Mouse (Mus musculus) embryonic facial prominence, embryonic 12.5 days (tissue): Measurements from ENCODE around the gene 1700037H04Rik. TPM values are rescaled to one million over a fixed set of nuclear protein-coding genes. Genes with fewer than 3 reads are reported as not detected.

ENCODE experiments used
- ATAC-seq: fragments of 200-750 bp; cut with Nextera tagmentation; 2 replicates; pipeline ENCODE4 v1.8.0; 2017; ENCODE audit not compliant: insufficient number of reproducible peaks, insufficient read depth, low FRiP score, low TSS enrichment
- H3K27ac ChIP-seq: fragments of 300-500 bp; sonication (generic); 2 replicates; pipeline ENCODE4 v1.5.1; 2016; ENCODE audit warnings: mild to moderate bottlenecking
- H3K27me3 ChIP-seq: fragments of 300-500 bp; sonication (generic); 2 replicates; pipeline ENCODE4 v1.6.1; 2016; ENCODE audit warnings: mild to moderate bottlenecking, moderate library complexity
- H3K36me3 ChIP-seq: fragments of 300-500 bp; sonication (generic); 2 replicates; pipeline ENCODE4 v1.6.1; 2016; ENCODE audit warnings: mild to moderate bottlenecking
- H3K4me1 ChIP-seq: fragments of 300-500 bp; sonication (generic); 2 replicates; pipeline ENCODE4 v1.6.1; 2016
- H3K4me2 ChIP-seq: fragments of 300-500 bp; sonication (generic); replicated peaks from 2 replicates; pipeline ENCODE4 v1.6.1; 2016; ENCODE audit warnings: mild to moderate bottlenecking, moderate library complexity
- H3K4me3 ChIP-seq: fragments of 300-500 bp; sonication (generic); 2 replicates; pipeline ENCODE4 v1.5.1; 2016; ENCODE audit warnings: mild to moderate bottlenecking
- H3K9ac ChIP-seq: fragments of 300-500 bp; sonication (generic); 2 replicates; pipeline ENCODE4 v1.6.1; 2016; ENCODE audit warnings: mild to moderate bottlenecking, moderate library complexity
- H3K9me3 ChIP-seq: fragments of 300-500 bp; sonication (generic); 2 replicates; pipeline ENCODE4 v1.6.1; 2016; ENCODE audit warnings: mild to moderate bottlenecking, moderate library complexity
- WGBS: fragments of 180-500 bp; shearing (Covaris S2); methylation state at CpG from one replicate; pipeline ENCODE4 v1.1.7; 2016; 5-methylcytosine and 5-hydroxymethylcytosine counted together
- polyA plus RNA-seq: library from polyadenylated mRNA; unstranded; fragments of >200 nt; fragmentation: Nextera tagmentation; extraction: Ambion mirVana; gene quantifications from 2 replicates; pipeline ENCODE4 v1.2.1, GENCODE M21; 2016

Gene 1700037H04Rik
- polyA plus RNA-seq, 1 experiment from 2014 or later: 74.1 TPM

GRCm38 (mm10) chr2:131160671-131161111, 810 bp upstream of the 1700037H04Rik start:
- H3K27ac ChIP-seq: peak overlapping the region; percentile 90
- peak overlapping the region; percentile 91 for H3K4me2 ChIP-seq
- peaks cover 30% of the 10 kb centered on the region for H3K4me1 ChIP-seq
- H3K9me3 ChIP-seq: no peaks in the 10 kb centered on the region
- H3K27me3 ChIP-seq: no peaks in the 10 kb centered on the region
- H3K9ac ChIP-seq: peak overlapping the region; percentile 73
- peak overlapping the region; percentile 78 for H3K4me3 ChIP-seq
- H3K36me3 ChIP-seq: no peaks in the 10 kb centered on the region
- no peak for ATAC-seq
- WGBS: under 1% methylated on average over 17 of the region's 17 CpGs

DNA sequence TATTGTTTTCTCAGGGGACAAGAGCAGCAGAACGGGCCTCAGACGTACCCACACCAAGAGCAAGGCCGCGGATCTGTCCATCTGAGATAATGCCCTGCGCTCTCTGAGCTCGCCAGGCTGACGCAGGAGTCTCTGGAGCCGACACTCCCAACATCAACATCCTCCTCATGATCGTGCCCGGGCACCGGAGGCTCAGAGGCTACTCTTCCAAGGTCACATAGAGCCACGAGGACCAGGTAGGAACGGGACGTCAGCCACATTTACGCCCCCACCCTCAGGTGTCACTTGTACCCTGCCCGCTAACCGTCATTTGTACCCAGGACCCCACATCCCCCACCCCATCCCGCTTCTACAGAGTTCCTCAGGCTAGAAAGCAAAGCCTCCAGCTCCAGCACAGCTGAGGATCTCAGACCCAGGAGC, 380 bp downstream of the 1700037H04Rik start:
- Histone ChIP-seq H3K36me3 (no peaks in the 10 kb centered on the region; the same call in 1 of the 2 replicates), H3K4me3 (peak overlapping the region; percentile 78), H3K27me3 (no peaks in the 10 kb centered on the region), H3K27ac (peak overlapping the region; percentile 80), H3K9me3 (no peaks in the 10 kb centered on the region), H3K4me1 (peaks cover 30% of the 10 kb centered on the region), H3K9ac (peak overlapping the region; percentile 77), H3K4me2 (peak overlapping the region; percentile 91)
- ATAC-seq: peak; percentile 50
- under 1% methylated on average over 18 of the region's 18 CpGs for WGBS

- no peak overlapping the region for H3K4me3 ChIP-seq
- peaks cover 24% of the 10 kb centered on the region for H3K4me1 ChIP-seq
- H3K4me2 ChIP-seq: no peak overlapping the region
- 87% methylated on average over 7 of the region's 7 CpGs for WGBS
- H3K9me3 ChIP-seq: no peaks in the 10 kb centered on the region
- peaks cover 10% of the 10 kb centered on the region for H3K36me3 ChIP-seq
- no peaks in the 10 kb centered on the region for H3K27me3 ChIP-seq
- H3K9ac ChIP-seq: no peak overlapping the region
- ATAC-seq: no peak
- H3K27ac ChIP-seq: no peak overlapping the region
Observed at GRCm38 (mm10) chr2:131156987-131157386, 2.9 kb downstream of the 1700037H04Rik start.

DNA sequence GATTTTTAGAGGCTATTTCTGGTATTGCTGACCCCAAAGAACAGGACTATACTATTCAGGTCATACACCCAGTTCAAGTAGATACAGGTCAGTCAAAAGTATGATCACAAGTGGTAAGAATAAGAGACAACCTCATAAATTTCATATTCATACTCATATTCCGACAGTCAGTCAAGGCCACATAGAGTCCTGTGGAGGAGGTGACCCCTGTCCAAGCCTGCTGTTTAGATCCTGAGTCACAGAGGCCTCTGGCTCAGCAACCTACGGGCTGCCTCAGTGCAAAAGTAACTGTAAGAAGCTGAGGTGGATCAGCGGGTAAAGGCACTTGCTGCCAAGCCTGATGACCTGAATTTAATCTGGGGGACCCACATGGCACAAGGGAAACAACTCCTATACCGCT, 5.8 kb downstream of the 1700037H04Rik start:
- H3K4me3 ChIP-seq: no peak overlapping the region
- H3K36me3 ChIP-seq: peaks cover 36% of the 10 kb centered on the region
- peaks cover 20% of the 10 kb centered on the region for H3K4me1 ChIP-seq
- H3K9ac ChIP-seq: no peak overlapping the region
- no peak overlapping the region for H3K27ac ChIP-seq
- H3K27me3 ChIP-seq: no peaks in the 10 kb centered on the region
- H3K9me3 ChIP-seq: no peaks in the 10 kb centered on the region
- no peak overlapping the region for H3K4me2 ChIP-seq
- 91% methylated on average over 4 of the region's 4 CpGs for WGBS
- ATAC-seq: no peak

- H3K9ac ChIP-seq: no peak overlapping the region
- ATAC-seq: no peak
- no peaks in the 10 kb centered on the region for H3K9me3 ChIP-seq
- no peak overlapping the region for H3K4me2 ChIP-seq
- H3K4me1 ChIP-seq: peaks cover 2% of the 10 kb centered on the region; the same call in 1 of the 2 replicates
- H3K36me3 ChIP-seq: peaks cover 54% of the 10 kb centered on the region
- H3K27me3 ChIP-seq: no peaks in the 10 kb centered on the region
- 90% methylated on average over 7 of the region's 7 CpGs for WGBS
- H3K4me3 ChIP-seq: no peak overlapping the region
- no peak overlapping the region for H3K27ac ChIP-seq
Observed at GRCm38 (mm10) chr2:131152166-131152730, 7.6 kb downstream of the 1700037H04Rik start.

GRCm38 (mm10) chr2:131149254-131149578, 10.7 kb downstream of the 1700037H04Rik start:
- H3K4me3 ChIP-seq: no peak overlapping the region
- H3K27ac ChIP-seq: no peak overlapping the region
- WGBS: 93% methylated on average over 3 of the region's 3 CpGs
- H3K4me2 ChIP-seq: no peak overlapping the region
- no peak for ATAC-seq
- H3K9me3 ChIP-seq: no peaks in the 10 kb centered on the region
- H3K27me3 ChIP-seq: no peaks in the 10 kb centered on the region
- H3K9ac ChIP-seq: no peak overlapping the region
- peaks cover 82% of the 10 kb centered on the region for H3K36me3 ChIP-seq
- no peaks in the 10 kb centered on the region for H3K4me1 ChIP-seq

- Histone ChIP-seq H3K36me3 (peaks cover 86% of the 10 kb centered on the region), H3K9me3 (no peaks in the 10 kb centered on the region), H3K27me3 (no peaks in the 10 kb centered on the region), H3K27ac (no peak overlapping the region), H3K9ac (no peak overlapping the region), H3K4me3 (no peak overlapping the region), H3K4me1 (no peaks in the 10 kb centered on the region), H3K4me2 (no peak overlapping the region)
- no peak for ATAC-seq
- WGBS: 84% methylated on average over 8 of the region's 8 CpGs
Observed at GRCm38 (mm10) chr2:131148353-131149253, 11.3 kb downstream of the 1700037H04Rik start.

DNA sequence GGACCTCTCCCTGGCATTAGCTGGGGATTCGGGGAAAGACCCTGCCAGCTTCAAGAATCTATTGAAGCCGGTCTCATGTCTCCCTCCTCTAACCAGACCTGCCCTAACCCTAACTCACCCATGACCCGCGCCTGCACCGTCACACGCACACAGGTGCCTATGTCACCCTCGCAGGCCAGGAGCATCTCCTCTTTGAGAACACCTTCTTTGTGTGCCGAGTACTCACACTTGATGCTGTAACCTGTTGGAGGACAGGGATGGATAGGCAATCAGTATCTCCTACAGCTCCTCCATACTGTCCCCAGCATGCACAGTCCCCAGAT, 12.9 kb downstream of the 1700037H04Rik start:
- Histone ChIP-seq H3K9ac (no peak overlapping the region), H3K9me3 (no peaks in the 10 kb centered on the region), H3K36me3 (peaks cover 92% of the 10 kb centered on the region), H3K4me3 (no peak overlapping the region), H3K27me3 (no peaks in the 10 kb centered on the region), H3K27ac (no peak overlapping the region), H3K4me1 (no peaks in the 10 kb centered on the region), H3K4me2 (no peak overlapping the region)
- WGBS: 97% methylated on average over 8 of the region's 8 CpGs
- ATAC-seq: no peak

- no peaks in the 10 kb centered on the region for H3K27me3 ChIP-seq
- ATAC-seq: no peak
Observed at GRCm38 (mm10) chr2:131146193-131147042, 13.5 kb downstream of the 1700037H04Rik start.

GRCm38 (mm10) chr2:131145536-131145935, 14.3 kb downstream of the 1700037H04Rik start:
- Histone ChIP-seq H3K9ac (no peak overlapping the region), H3K36me3 (peaks cover 94% of the 10 kb centered on the region), H3K27me3 (no peaks in the 10 kb centered on the region), H3K4me1 (no peaks in the 10 kb centered on the region), H3K27ac (no peak overlapping the region), H3K9me3 (no peaks in the 10 kb centered on the region), H3K4me2 (no peak overlapping the region), H3K4me3 (no peak overlapping the region)
- 82% methylated on average over 2 of the region's 2 CpGs for WGBS
- no peak for ATAC-seq

More at GRCm38 (mm10) chr2:131146193-131147042, 13.5 kb downstream of the 1700037H04Rik start:
- Histone ChIP-seq H3K27ac (no peak overlapping the region), H3K4me2 (no peak overlapping the region), H3K9me3 (no peaks in the 10 kb centered on the region), H3K4me3 (no peak overlapping the region), H3K36me3 (peaks cover 94% of the 10 kb centered on the region), H3K4me1 (no peaks in the 10 kb centered on the region), H3K9ac (no peak overlapping the region)
- 87% methylated on average over 21 of the region's 21 CpGs for WGBS

DNA sequence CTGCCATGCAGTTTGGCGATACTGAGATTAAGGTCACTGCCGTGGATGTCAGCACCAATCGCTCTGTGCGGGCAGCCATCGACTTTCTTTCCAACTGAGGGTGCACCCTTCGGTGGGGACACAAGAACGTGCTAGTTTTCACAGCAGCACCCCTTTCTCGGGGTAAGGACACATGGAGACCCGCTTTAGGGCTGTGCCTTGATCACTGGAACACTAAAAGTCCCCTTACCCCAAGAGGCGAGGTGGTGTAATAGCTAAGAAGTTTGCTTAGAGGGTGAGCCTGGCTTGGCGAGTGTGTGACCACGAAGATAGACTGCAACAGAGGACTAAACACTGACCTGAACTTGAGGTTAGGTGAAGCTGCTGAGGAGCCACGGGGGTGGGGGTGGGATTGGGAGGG, 14.8 kb downstream of the 1700037H04Rik start:
- Histone ChIP-seq H3K9ac (no peak overlapping the region), H3K36me3 (peaks cover 93% of the 10 kb centered on the region), H3K4me3 (no peak overlapping the region), H3K27ac (no peak overlapping the region), H3K4me1 (no peaks in the 10 kb centered on the region), H3K27me3 (no peaks in the 10 kb centered on the region), H3K4me2 (no peak overlapping the region), H3K9me3 (no peaks in the 10 kb centered on the region)
- ATAC-seq: no peak
- 67% methylated on average over 13 of the region's 13 CpGs for WGBS
